Mouse (Mus musculus) kidney, adult 2 months (tissue): ENCODE measurements at regions not wholly inside any gene's neighbourhood (a gene's known extent, or its start where the extent isn't known, plus 50 kb on each side); places are given as distances from the start of the nearest gene placed in this dataset.

Source experiments
- DNase-seq: peaks from one replicate; pipeline ENCODE4 v3.0.0; 2021
- H3K27ac ChIP-seq: fragments of 200-500 bp; 2 replicates; pipeline ENCODE4 v1.5.1; 2012; ENCODE audit warnings: low read depth, low read length, control low read depth, inconsistent platforms; ENCODE audit not compliant: insufficient read depth
- H3K27me3 ChIP-seq: fragments of 200-500 bp; replicated peaks from 2 replicates; pipeline ENCODE4 v1.6.1; 2012; ENCODE audit warnings: mild to moderate bottlenecking, moderate library complexity, low read length, inconsistent platforms; ENCODE audit not compliant: control insufficient read depth, insufficient read depth
- H3K36me3 ChIP-seq: fragments of 200-500 bp; 2 replicates; pipeline ENCODE4 v1.6.1; 2012; ENCODE audit warnings: mild to moderate bottlenecking, moderate library complexity, low read length, inconsistent platforms; ENCODE audit not compliant: control insufficient read depth, insufficient read depth
- H3K4me1 ChIP-seq: fragments of 200-500 bp; 2 replicates; pipeline ENCODE4 v1.6.1; 2011; ENCODE audit warnings: low read length; ENCODE audit not compliant: control insufficient read depth, insufficient read depth
- H3K4me3 ChIP-seq: fragments of 200-500 bp; 2 replicates; pipeline ENCODE4 v1.5.1; 2011; ENCODE audit warnings: mild to moderate bottlenecking, low read depth, low read length, control low read depth; ENCODE audit not compliant: insufficient read depth
- CTCF ChIP-seq: fragments of 200-500 bp; conservative IDR thresholded peaks from 2 replicates; pipeline ENCODE4 v1.5.1; 2011; ENCODE audit warnings: low read depth, mild to moderate bottlenecking, control low read depth, low read length, moderate library complexity, mixed read lengths; ENCODE audit not compliant: insufficient read depth, insufficient read length
- POLR2A ChIP-seq: fragments of 200-500 bp; IDR thresholded peaks from one replicate; pipeline ENCODE4 v1.6.1; 2011; ENCODE audit warnings: low read depth, low read length, control low read depth
- WGBS: fragments of 180-500 bp; shearing (Covaris S2); methylation state at CpG from one replicate; pipeline ENCODE4 v1.1.7; 2018; 5-methylcytosine and 5-hydroxymethylcytosine counted together

DNA sequence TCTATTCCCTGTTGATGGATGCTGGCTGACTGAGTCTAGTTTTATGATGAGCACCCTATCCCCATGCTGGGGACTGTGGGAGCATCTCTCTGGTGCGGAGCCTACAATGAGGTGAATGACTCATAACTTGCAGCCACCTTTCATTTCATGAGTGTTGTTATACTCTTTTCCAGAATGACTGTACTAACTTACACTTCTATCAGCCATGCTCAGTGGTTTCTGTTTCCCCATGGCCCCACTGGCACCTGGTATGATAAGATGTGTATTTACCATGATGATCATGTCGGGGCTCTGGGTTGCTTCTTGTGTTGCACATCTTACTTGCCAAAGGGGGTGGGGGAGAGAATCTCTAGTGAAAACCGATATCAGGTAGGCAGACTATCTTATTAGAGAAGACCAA is 1317.2 kb upstream of the A1bg start:
- TF ChIP-seq POLR2A (no peak), CTCF (no peak)
- no peaks in the 10 kb centered on the region for H3K36me3 ChIP-seq
- DNase-seq: no peak
- no peaks in the 10 kb centered on the region for H3K4me1 ChIP-seq
- 96% methylated on average over 3 of the region's 3 CpGs for WGBS
- no peak overlapping the region for H3K4me3 ChIP-seq
- no peak overlapping the region for H3K27ac ChIP-seq
- H3K27me3 ChIP-seq: no peaks in the 10 kb centered on the region

DNA sequence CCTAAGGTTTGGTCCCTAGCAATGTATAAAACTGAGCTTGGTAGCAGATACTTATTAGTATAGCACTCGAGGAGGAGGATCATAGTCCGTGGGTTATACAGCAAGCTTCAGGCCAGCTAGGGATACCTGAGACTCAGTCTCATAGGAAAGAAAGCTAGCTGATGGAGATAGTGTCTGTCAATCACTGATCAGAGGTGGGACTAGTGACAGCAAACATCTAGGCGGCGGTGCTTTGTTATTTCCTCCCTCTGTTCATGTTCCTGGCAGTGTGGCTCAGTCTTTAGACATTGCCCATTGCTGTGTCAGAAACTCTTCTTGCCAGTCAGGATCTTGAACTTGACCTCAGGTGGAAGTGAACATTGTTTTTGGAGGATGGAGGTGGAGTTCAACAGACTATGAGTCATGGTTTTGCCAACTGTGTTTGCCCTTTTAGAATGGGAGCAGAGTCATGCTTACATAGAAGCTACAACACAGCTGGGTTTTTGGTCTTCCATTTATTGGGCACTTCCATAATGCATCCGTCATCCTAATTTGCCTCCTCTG is 1315.8 kb upstream of the A1bg start:
- Histone ChIP-seq H3K36me3 (no peaks in the 10 kb centered on the region), H3K27me3 (no peaks in the 10 kb centered on the region), H3K4me1 (no peaks in the 10 kb centered on the region), H3K4me3 (no peak overlapping the region), H3K27ac (no peak overlapping the region)
- no peak for DNase-seq
- no peak for TF ChIP-seq CTCF
- WGBS: 85% methylated on average over 5 of the region's 5 CpGs

DNA sequence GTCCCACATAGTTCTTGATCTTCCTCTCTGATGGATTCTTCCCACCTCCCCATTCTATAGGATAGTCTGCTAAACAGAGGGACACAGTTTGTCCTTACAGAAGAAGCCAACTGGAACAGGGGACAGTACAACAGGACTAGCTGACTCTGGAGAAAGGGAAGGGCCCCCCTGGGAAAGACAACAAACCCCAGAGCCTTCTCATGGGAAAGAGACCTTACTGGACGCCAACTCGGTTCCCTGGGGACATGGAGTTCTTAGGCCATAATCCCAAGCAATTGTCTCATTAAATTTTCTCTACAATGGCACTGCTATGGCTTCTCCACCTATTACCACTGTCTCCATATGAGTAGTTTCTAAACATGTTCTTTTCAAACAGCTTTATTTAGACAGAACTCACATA is 1313.2 kb upstream of the A1bg start:
- WGBS: 94% methylated on average over 2 of the region's 2 CpGs
- no peaks in the 10 kb centered on the region for H3K4me1 ChIP-seq
- no peak for DNase-seq
- H3K27me3 ChIP-seq: no peaks in the 10 kb centered on the region
- no peak for TF ChIP-seq POLR2A
- TF ChIP-seq CTCF: no peak
- H3K4me3 ChIP-seq: no peak overlapping the region
- no peak overlapping the region for H3K27ac ChIP-seq
- H3K36me3 ChIP-seq: no peaks in the 10 kb centered on the region

- no peak overlapping the region for H3K4me3 ChIP-seq
- 96% methylated on average over 4 of the region's 4 CpGs for WGBS
- TF ChIP-seq POLR2A (no peak), CTCF (no peak)
- H3K27me3 ChIP-seq: no peaks in the 10 kb centered on the region
- H3K36me3 ChIP-seq: no peaks in the 10 kb centered on the region
- H3K27ac ChIP-seq: no peak overlapping the region
- no peak for DNase-seq
- H3K4me1 ChIP-seq: no peaks in the 10 kb centered on the region; the same call in 1 of the 2 replicates
Observed at GRCm38 (mm10) chr15:62234182-62234760, 1311.5 kb upstream of the A1bg start.

- Histone ChIP-seq H3K27me3 (no peaks in the 10 kb centered on the region), H3K36me3 (no peaks in the 10 kb centered on the region), H3K4me3 (no peak overlapping the region), H3K27ac (no peak overlapping the region), H3K4me1 (no peaks in the 10 kb centered on the region; the same call in 1 of the 2 replicates)
- no peak for DNase-seq
- 87% methylated on average over 8 of the region's 8 CpGs for WGBS
- TF ChIP-seq CTCF: no peak
- TF ChIP-seq POLR2A: no peak
Observed at GRCm38 (mm10) chr15:62233154-62233553, 1310.3 kb upstream of the A1bg start.

DNA sequence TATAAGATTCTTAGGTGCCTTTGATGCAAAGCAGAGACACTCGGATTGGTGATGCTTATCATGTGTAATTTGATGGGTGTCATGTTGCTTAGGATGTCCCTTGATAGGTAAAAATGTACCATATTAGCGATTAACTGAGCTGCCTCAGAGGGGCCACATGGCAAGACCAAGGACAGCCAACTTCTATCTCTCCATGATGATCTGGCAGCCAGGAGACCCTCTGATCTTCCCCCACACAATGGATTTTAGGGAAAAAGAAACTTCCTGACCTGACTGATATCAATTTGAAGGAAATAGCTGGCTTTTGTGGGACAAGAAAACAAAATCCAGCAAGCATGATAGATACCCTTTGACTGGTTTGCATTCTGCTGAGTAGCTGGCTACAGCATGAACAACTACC is 1308.9 kb upstream of the A1bg start:
- DNase-seq: no peak
- H3K36me3 ChIP-seq: no peaks in the 10 kb centered on the region
- 76% methylated on average over 2 of the region's 2 CpGs for WGBS
- H3K4me3 ChIP-seq: no peak overlapping the region
- H3K27me3 ChIP-seq: no peaks in the 10 kb centered on the region
- no peaks in the 10 kb centered on the region; the same call in 1 of the 2 replicates for H3K4me1 ChIP-seq
- H3K27ac ChIP-seq: no peak overlapping the region
- no peak for TF ChIP-seq CTCF
- no peak for TF ChIP-seq POLR2A

GRCm38 (mm10) chr15:62230773-62231172 is 1308.0 kb upstream of the A1bg start:
- 90% methylated on average over 5 of the region's 5 CpGs for WGBS

More at GRCm38 (mm10) chr15:62230773-62231172, 1308.0 kb upstream of the A1bg start:
- no peak for DNase-seq
- no peaks in the 10 kb centered on the region; the same call in 1 of the 2 replicates for H3K4me1 ChIP-seq
- TF ChIP-seq POLR2A: no peak
- TF ChIP-seq CTCF: no peak
- H3K27ac ChIP-seq: no peak overlapping the region
- H3K4me3 ChIP-seq: no peak overlapping the region
- no peaks in the 10 kb centered on the region for H3K36me3 ChIP-seq
- no peaks in the 10 kb centered on the region for H3K27me3 ChIP-seq
